Mouse (Mus musculus): Measurements from ENCODE around the gene Gm15293. TPM values are rescaled to one million over a fixed set of nuclear protein-coding genes. Genes with fewer than 3 reads are reported as not detected.
"Not testable (repeated sequence)": the region's sequence is repeated elsewhere in the genome, so short reads cannot be mapped to it uniquely, and the experiment has no call there.

Gm15293 gene
- total RNA-seq (2014; rRNA removed) (not detected in 2 replicates), polyA plus RNA-seq (2012; rRNA removed) (not detected in 2 replicates)

DNA sequence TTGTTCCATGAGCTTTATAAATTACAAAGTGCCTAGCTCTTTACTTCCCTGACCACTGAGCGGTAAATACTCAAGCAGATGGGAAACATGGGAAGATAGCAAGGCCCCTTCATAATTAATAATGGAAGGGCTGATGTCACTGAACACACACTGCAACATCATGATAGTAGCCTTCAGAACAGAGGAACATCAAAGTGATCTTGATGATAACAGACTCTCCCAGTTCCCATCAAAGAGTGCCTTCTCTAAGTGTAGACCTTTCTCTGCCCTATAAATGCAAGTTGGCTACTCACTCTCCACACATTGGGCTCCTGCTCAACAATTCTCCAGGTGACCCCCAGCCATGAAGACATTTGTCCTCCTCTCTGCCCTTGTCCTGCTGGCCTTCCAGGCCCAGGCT is at the start of gene Gm15293:
Gm15293 (plus strand) TSS at position 301 of the 400 bp plus-strand sequence.
- H3K27me3 ChIP-seq (ENCODE audit: control insufficient read depth, insufficient read depth, low read length); H3K4me3 ChIP-seq (ENCODE audit: insufficient read depth, low read depth, low read length); H3K4me1 ChIP-seq (ENCODE audit: control insufficient read depth, insufficient read depth, low read length); H3K36me3 ChIP-seq (ENCODE audit: control insufficient read depth, insufficient read depth, low read length); H3K9ac ChIP-seq (ENCODE audit: low read depth, low read length); H3K27ac ChIP-seq (replicated peaks; ENCODE audit: insufficient read depth, low read depth, low read length); H3K79me2 ChIP-seq (ENCODE audit: control insufficient read depth, insufficient read depth, low read length); DNase-seq (ENCODE audit: extremely low read depth, low read depth, low spot score): not testable (repeated sequence)
- no CpG with 5 or more reads among the region's 1 CpGs for WGBS

- not testable (repeated sequence) for H3K4me1 ChIP-seq (ENCODE audit: control insufficient read depth, insufficient read depth, low read length)
- no CpG with 5 or more reads among the region's 1 CpGs for WGBS
Observed at GRCm38 (mm10) chr8:21161977-21162376, 39.4 kb upstream of the Gm15293 start, which contains the start of gene Defa22. Defa22 (plus strand) TSS chr8:21162277.

GRCm38 (mm10) chr8:21191314-21191713 is 10.0 kb upstream of the Gm15293 start, which contains the start of gene Defa31:
Defa31 (plus strand) TSS chr8:21191614.
- H3K4me3 ChIP-seq (ENCODE audit: insufficient read depth, low read depth, low read length); H3K27me3 ChIP-seq (ENCODE audit: control insufficient read depth, insufficient read depth, low read length); DNase-seq (ENCODE audit: extremely low read depth, low read depth, low spot score); H3K79me2 ChIP-seq (ENCODE audit: control insufficient read depth, insufficient read depth, low read length); H3K4me1 ChIP-seq (ENCODE audit: control insufficient read depth, insufficient read depth, low read length); H3K27ac ChIP-seq (replicated peaks; ENCODE audit: insufficient read depth, low read depth, low read length); H3K36me3 ChIP-seq (ENCODE audit: control insufficient read depth, insufficient read depth, low read length); H3K9ac ChIP-seq (ENCODE audit: low read depth, low read length): not testable (repeated sequence)
- no CpG with 5 or more reads among the region's 1 CpGs for WGBS

More at GRCm38 (mm10) chr8:21161977-21162376, 39.4 kb upstream of the Gm15293 start, which contains the start of gene Defa22:
- H3K27me3 ChIP-seq (ENCODE audit: control insufficient read depth, insufficient read depth, low read length); H3K79me2 ChIP-seq (ENCODE audit: control insufficient read depth, insufficient read depth, low read length); H3K9ac ChIP-seq (ENCODE audit: low read depth, low read length); H3K36me3 ChIP-seq (ENCODE audit: control insufficient read depth, insufficient read depth, low read length); H3K27ac ChIP-seq (replicated peaks; ENCODE audit: insufficient read depth, low read depth, low read length); DNase-seq (ENCODE audit: extremely low read depth, low read depth, low spot score); H3K4me3 ChIP-seq (ENCODE audit: insufficient read depth, low read depth, low read length): not testable (repeated sequence)

Other genes starting within 250 kb of the Gm15293 start
- not detected in 2 replicates for gene Defa21, start 176.0 kb upstream of the Gm15293 start, total RNA-seq (2014; rRNA removed)
- gene Defa21, start 176.0 kb upstream of the Gm15293 start, polyA plus RNA-seq (2012; rRNA removed), result not detected in 2 replicates
- gene Defa23, start 146.5 kb upstream of the Gm15293 start, total RNA-seq (2014; rRNA removed), result not detected in 2 replicates
- gene Defa23, start 146.5 kb upstream of the Gm15293 start, polyA plus RNA-seq (2012; rRNA removed), result not detected in 2 replicates
- gene Defa35, start 136.5 kb upstream of the Gm15293 start, total RNA-seq (2014; rRNA removed), result not detected in 2 replicates
- gene Defa35, start 136.5 kb upstream of the Gm15293 start, polyA plus RNA-seq (2012; rRNA removed), result not detected in 2 replicates
- not detected in 2 replicates for gene Defa25, start 117.1 kb upstream of the Gm15293 start, total RNA-seq (2014; rRNA removed)
- not detected in 2 replicates for gene Defa25, start 117.1 kb upstream of the Gm15293 start, polyA plus RNA-seq (2012; rRNA removed)
- gene Gm14851, start 105.5 kb upstream of the Gm15293 start, total RNA-seq (2014; rRNA removed), result not detected in 2 replicates
- gene Gm14851, start 105.5 kb upstream of the Gm15293 start, polyA plus RNA-seq (2012; rRNA removed), result not detected in 2 replicates
- gene Defa30, start 66.9 kb upstream of the Gm15293 start, total RNA-seq (2014; rRNA removed), result not detected in 2 replicates
- gene Defa30, start 66.9 kb upstream of the Gm15293 start, polyA plus RNA-seq (2012; rRNA removed), result not detected in 2 replicates
- gene Defa22, start 39.3 kb upstream of the Gm15293 start, total RNA-seq (2014; rRNA removed), result not detected in 2 replicates
- not detected in 2 replicates for gene Defa22, start 39.3 kb upstream of the Gm15293 start, polyA plus RNA-seq (2012; rRNA removed)
- gene Defa31, start 9.9 kb upstream of the Gm15293 start, total RNA-seq (2014; rRNA removed), result not detected in 2 replicates
- gene Defa31, start 9.9 kb upstream of the Gm15293 start, polyA plus RNA-seq (2012; rRNA removed), result not detected in 2 replicates
- not detected in 2 replicates for gene Gm15292, start 48.2 kb downstream of the Gm15293 start, total RNA-seq (2014; rRNA removed)
- gene Gm15292, start 48.2 kb downstream of the Gm15293 start, polyA plus RNA-seq (2012; rRNA removed), result not detected in 2 replicates
- gene Defa27, start 114.0 kb downstream of the Gm15293 start, total RNA-seq (2014; rRNA removed), result not detected in 2 replicates
- gene Defa27, start 114.0 kb downstream of the Gm15293 start, polyA plus RNA-seq (2012; rRNA removed), result not detected in 2 replicates
- not detected in 2 replicates for gene Defa29, start 125.5 kb downstream of the Gm15293 start, total RNA-seq (2014; rRNA removed)
- gene Defa29, start 125.5 kb downstream of the Gm15293 start, polyA plus RNA-seq (2012; rRNA removed), result not detected in 2 replicates
- gene Defa2, start 177.0 kb downstream of the Gm15293 start, total RNA-seq (2014; rRNA removed), result not detected in 2 replicates
- gene Defa2, start 177.0 kb downstream of the Gm15293 start, polyA plus RNA-seq (2012; rRNA removed), result not detected in 2 replicates
- not detected in 2 replicates for gene Defa33, start 190.2 kb downstream of the Gm15293 start, total RNA-seq (2014; rRNA removed)
- not detected in 2 replicates for gene Defa33, start 190.2 kb downstream of the Gm15293 start, polyA plus RNA-seq (2012; rRNA removed)
- gene Defa36, start 225.8 kb downstream of the Gm15293 start, total RNA-seq (2014; rRNA removed), result not detected in 2 replicates
- not detected in 2 replicates for gene Defa36, start 225.8 kb downstream of the Gm15293 start, polyA plus RNA-seq (2012; rRNA removed)

Measured in liver, adult 2 months (tissue).